Mouse (Mus musculus) left cerebral cortex, postnatal 4 days (tissue): ENCODE measurements around the gene Enah. TPM values are rescaled to one million over a fixed set of nuclear protein-coding genes. Genes with fewer than 3 reads are reported as not detected.
A peak's percentile ranks its signal among the peaks of the same experiment; 100 is the strongest.

Experiments used
- DNase-seq: peaks from one replicate; pipeline ENCODE4 v3.0.0-alpha.2; 2022
- intact Hi-C: fragments of 180-260 bp; cut with DNase I; formaldehyde crosslinking; loops from one replicate; pipeline ENCODE4 v1.15.1; 2025
- total RNA-seq, 2 experiments: library from RNA; stranded (reverse); gene quantifications; 2 replicates each; pipeline ENCODE4 v1.2.3; 2021

Enah gene
- total RNA-seq, 2 experiments from 2014 or later = 177 to 186 TPM

GRCm38 (mm10) chr1:181974897-181975296, 44.9 kb downstream of the Enah start:
- DNase-seq = no peak
- intact Hi-C loops = no loop called here

DNA sequence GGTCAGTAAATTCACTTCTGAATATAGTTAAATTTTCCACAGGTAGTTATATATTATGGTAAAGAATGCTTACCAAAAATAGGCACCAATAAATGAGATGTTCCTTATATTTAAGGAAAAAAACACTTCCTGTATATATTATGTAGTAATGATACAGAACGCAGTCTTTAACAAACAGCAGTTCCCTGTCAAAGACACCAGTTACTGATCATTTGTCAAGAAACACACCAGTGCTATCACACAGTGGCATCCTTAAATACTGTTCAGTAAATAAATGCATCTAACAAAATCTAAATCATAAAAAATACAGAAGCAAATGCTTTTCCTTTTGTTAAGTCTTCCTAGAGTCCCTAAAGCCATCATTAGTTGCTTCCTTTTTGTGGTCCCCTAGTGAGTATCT, 54.5 kb downstream of the Enah start:
- no peak for DNase-seq
- intact Hi-C loops = no loop called here

DNA sequence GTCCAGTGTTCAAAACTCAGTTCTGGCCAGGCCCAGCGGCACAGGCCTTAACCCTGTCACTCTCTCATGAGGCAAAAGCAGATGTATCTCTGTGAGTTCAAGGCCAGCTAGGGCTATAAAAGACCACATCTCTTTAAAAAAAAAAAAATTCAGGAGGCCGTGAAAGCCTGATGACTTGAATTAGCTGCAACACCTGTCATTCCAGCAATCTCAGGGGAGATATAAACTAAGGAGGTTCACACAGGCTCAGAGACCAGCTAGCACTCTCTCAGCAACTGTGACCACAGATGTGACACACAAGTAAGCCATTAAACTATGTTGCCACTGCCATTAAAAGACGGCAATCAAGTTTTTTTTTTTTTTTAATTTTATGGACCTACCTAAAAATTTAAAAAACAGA, 56.0 kb downstream of the Enah start:
- no peak for DNase-seq
- intact Hi-C loops = no loop called here

DNA sequence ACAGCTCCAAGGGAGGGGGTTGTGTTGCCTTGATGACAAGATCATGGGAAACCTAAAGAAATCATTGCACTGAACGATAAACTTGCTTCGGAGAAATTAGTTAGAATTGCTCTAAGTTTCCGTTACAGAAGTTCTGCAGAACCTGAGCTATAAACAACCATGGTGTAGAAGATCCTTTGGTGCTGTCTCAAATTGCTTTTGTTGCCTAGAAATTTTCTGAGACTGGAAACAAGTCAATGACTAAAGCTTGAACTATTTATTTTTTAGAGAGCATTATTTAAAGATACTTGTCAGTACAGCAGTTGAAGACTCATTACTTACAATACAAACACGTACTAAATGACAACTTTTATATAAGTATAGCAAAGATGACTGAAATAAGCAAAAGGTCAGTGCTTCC, 56.4 kb downstream of the Enah start:
- intact Hi-C loops = no loop called here
- no peak for DNase-seq

DNA sequence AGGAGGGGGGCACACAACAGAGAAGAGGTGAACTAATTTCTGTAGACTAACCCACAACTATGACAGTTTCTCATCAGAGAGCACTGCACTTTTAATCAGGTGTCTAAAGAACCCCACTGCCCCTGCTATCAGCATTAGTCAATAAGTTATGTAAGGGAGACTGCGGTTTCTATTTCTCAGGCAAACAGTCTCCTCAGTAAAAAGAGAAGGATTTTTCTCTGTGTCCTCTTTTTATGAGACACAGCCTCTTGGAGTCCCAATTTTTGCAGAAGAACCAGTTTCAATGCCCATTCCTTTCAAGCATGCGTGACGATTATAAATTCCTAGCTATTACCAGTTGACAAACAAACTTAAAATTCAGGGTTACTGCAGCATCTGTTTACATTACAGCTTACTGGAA, 59.4 kb downstream of the Enah start:
- DNase-seq = no peak
- intact Hi-C loops = no loop called here

GRCm38 (mm10) chr1:181958392-181958791, 61.4 kb downstream of the Enah start:
- intact Hi-C loops = no loop called here

DNA sequence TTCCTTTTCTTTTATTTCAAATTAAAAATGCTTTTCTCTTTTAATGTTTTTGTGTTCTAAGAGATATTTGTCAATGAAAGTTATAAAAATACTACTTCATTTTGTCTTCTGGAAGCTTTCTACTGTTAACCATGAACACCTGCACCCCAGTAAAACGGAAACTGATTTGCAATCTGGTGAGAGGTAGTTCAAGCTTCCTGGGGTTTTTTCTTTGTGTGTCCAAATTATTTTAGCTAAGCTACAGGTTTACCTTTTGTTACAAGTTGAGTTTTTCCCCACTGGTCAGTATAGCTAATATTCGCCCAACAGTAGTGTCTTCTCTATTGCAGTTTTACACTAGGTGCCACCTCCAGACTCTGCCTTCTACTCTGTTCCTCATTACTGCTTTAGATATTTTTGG, 62.1 kb downstream of the Enah start:
- intact Hi-C loops = no loop called here
- DNase-seq = no peak

More at GRCm38 (mm10) chr1:181958392-181958791, 61.4 kb downstream of the Enah start:
- DNase-seq = no peak

DNA sequence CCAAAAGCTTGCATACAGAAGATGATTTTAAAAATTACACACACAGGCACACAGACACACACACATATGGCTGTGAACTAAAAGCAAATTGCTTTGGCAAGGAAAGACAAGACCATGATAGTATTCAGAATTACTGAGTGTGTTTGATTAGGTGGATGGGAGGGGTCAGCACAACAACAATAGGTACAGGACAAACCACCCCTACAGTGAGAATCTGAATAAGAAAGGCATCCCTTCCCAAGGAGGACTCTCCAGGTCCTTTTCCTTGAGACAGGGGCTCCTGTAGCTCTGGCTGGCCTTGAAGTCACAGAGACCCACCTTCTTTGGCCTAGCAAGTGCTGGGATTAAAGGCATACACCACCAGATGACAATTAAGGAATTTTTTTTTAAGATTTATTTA, 66.2 kb downstream of the Enah start:
- DNase-seq = no peak
- intact Hi-C loops = no loop called here

- no peak for DNase-seq
- intact Hi-C loops = no loop called here
Observed at GRCm38 (mm10) chr1:181951266-181951665, 68.5 kb downstream of the Enah start.

DNA sequence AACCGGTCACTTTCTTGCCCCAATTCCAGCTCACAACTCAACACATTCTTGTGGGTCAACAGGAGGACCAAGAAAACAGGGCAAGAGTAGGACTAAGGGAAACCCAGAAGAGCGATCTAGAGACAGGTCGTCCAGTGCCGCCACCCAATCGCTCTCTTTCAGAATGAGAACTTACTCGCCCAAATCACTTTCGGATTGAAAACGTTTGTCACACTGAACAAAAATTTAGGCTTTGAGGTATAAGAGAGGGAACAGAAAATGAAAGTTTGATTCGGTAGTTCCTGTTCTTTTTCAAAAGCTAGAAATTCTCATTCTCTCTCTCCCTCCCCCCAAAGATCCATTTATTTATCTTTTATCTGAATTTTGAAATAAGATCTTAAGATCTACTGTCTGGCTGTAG, 69.1 kb downstream of the Enah start:
- intact Hi-C loops = no loop called here
- DNase-seq = no peak

- intact Hi-C loops = no loop called here
- no peak for DNase-seq
Observed at GRCm38 (mm10) chr1:181948191-181948590, 71.6 kb downstream of the Enah start.

DNA sequence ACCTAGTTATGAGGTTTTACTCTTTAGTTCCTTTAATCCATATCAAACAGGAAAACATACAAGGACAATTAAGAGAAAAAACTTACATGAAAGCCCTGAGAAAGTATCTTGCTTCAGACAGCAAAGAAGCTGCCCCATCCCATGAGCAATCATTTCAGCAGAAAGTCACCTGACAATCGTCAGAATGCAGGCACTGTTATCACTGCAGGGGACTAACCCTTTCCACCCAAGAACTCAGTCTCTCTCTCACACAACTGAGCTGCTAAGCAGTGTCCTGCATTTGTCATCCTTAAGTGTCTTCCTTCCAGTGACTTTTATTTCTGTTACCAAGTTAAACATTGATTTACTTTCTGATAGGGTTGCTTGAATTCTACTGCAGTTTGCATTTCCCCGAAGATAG, 82.7 kb downstream of the Enah start:
- DNase-seq = no peak
- intact Hi-C loops = no loop called here

DNA sequence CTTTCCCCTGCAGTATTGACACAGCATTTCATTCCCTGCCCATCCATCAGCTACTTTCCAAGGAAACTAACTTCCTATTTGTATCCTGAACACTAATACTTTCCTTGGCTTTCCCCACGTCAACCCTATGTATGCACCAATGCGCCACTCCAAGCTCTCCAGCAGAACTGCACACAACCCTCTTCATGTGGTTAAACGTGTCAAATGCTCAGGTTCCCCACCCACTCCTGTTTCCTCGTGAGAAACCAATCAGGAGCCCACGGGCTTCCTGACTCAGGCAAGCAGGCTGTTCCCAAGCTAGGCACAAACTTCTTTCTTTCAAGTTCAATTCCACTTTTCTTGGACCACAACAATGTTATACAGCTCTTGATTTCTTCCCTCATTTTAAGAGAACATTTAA, 91.4 kb downstream of the Enah start:
- DNase-seq = no peak
- intact Hi-C loops = loop anchor here (10.0 kb wide), 1 partner anchor 86 kb away; the partner anchor contains the start of gene Enah

DNA sequence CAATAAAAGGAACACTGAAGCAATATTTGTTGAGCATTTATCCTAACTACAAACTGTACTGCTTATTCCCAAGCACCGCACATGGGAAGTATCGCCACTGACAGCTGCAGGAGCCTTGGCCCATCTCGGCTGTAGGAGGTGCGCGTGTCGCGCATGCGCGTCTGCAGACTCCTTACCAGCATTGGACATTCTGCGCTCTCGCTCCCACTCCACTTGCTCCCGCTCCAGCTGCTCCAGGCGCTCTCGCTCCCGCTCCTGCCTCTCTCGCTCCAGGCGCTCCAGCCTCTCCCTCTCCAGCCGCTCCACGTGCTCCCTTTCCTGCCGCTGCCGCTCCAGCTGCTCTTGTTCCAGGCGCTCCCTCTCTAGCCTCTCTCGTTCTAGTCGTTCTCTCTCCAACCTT, 96.4 kb downstream of the Enah start:
- intact Hi-C loops = loop anchor here (10.0 kb wide), 1 partner anchor 91 kb away; the partner anchor contains the start of gene Enah
- peak; percentile 17 for DNase-seq

DNA sequence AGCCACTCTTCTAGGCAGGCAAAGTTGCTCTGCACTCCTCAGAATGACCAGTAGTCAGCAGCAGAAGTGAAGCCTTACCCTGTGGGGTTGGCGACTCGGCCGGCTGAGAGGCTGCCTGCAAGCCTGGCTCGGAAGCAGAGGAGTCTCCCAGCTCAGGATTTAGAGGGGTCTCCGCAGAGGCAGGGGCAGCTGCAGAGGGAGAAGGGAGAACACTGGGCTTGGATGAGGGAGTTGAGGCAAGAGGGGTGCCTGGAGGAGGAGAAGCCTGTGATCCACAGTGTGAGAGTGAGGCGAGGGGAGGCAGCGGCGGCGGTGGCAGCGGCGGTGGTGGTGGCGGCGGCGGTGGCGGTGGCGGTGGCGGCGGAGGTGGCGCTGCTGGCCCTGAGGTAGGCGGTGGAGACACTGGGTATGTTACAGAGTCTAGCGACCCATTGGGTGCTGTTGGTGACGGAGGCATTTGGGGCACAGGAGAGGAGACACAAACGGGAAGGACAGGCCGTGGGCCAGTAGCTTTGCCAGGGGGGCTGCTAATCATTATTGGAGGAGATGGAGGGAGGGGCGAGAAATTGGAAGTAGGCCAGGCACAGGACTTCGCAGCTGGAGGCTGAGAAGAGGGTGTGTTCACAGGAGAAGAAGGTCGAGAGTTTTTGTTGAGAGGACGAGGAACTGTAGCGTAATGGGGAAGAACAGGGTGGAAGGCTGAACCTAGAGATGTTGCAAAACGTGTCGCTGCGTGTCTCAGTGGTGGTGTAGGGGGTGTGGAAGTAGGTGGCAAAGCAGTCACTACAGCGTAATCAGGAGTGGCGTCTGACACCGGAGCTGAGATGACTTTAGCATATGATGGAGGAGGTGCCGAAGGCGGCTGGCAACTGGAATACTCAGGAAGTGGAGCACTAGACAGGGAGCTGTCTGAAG, 98.0 kb downstream of the Enah start:
- intact Hi-C loops = loop anchor here (10.0 kb wide), 1 partner anchor 93 kb away; the partner anchor contains the start of gene Enah

GRCm38 (mm10) chr1:181911841-181912240, 107.9 kb downstream of the Enah start:
- intact Hi-C loops = no loop called here
- DNase-seq = no peak

More for the DNA sequence above, 98.0 kb downstream of the Enah start:
- peak; percentile 10 for DNase-seq

DNA sequence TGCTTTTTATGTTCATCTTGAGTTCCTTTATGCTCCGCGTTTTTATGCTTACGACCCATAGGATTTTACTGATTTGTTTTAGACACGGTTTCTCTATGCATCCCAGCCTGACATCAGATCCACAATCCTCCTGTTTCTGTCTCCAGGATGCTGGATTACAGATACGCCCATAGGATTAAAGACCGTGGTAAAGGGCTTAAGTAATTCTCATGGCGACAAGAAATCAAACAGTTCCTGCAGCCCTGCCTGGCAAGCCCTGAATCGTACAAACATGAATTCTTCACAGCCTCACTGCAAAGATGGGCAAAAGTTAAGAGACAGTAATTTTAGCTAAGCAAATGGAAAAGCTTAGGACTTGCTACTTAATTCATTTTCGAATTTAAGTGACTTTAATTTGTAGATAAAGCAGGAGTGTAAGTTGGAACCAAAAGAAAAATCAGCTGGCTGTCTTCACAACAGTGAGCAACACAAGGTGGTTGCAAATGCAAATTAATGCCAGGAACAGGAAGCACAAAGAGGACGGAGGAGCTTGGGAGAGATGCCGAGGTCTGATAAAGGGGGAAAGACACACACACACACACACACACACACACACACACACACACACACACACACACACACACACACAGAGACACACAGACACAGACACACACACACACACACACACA, 118.0 kb downstream of the Enah start:
- intact Hi-C loops = no loop called here
- no peak for DNase-seq

DNA sequence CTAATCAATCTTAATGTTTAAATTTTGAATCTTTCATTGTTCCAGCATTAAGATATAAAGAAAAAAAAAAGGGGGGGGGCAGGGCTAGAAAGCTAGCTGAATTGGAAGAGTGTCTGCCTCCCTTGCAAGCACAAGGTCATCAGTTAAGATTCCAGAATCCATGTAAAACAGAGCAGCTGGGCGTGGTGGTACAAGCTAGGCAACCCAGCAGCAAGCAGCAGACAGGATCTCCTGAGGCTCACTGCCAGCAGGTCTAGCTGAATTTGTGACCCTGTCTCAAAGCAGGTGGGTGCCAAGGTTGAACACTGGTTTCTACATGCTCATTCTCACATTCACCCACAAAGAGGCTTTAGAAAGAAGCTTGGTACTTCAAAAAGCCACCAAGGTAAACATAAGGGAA, 118.9 kb downstream of the Enah start:
- DNase-seq = no peak
- intact Hi-C loops = no loop called here

DNA sequence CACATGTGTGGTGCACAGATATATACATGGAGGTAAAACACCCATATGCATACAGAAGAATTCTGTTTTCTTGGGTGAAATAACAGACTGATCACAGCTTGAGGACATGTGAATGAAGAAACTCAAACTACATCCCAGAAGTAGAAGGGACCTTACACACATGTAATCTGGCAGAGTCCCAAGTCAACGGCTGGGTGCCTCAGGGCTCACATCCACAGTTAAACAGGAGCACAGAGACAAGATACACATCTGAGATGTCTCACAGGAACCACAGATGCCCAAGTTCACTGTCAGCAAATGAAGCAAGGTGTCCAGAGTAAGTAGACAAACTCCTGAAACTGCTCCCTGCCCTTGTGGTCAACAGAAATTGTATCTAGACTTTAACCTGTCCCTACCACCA, 120.8 kb downstream of the Enah start:
- DNase-seq = no peak
- intact Hi-C loops = loop anchor here (10.0 kb wide), 1 partner anchor 116 kb away; the partner anchor contains the start of gene Enah

DNA sequence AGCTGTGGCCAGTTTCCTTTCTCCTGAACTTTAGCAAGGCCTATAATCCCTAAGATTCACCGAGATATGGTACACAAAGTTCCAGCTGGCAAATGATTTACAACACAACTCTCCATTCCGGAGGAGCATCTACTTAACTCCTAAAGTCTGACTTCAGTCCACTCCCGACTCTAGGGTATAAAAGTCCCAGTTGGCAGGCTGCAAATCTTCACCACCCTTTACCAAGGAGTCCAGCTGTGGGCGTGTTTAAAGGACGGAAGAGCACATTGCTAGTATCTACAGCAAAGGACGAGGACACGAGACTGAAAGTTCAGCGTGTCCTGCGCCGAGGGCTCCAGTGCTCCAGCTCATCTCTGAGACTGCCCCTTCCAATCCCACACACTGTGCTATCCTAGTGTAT, 122.8 kb downstream of the Enah start:
- intact Hi-C loops = loop anchor here (10.0 kb wide), 1 partner anchor 118 kb away; the partner anchor contains the start of gene Enah
- DNase-seq = no peak

GRCm38 (mm10) chr1:181893721-181894120, 126.1 kb downstream of the Enah start:
- DNase-seq = no peak
- intact Hi-C loops = loop anchor here (10.0 kb wide), 1 partner anchor 121 kb away; the partner anchor contains the start of gene Enah

GRCm38 (mm10) chr1:181889670-181890069, 130.1 kb downstream of the Enah start:
- no peak for DNase-seq
- intact Hi-C loops = loop anchor here (2.0 to 10.0 kb wide), 2 partner anchors 125 to 225 kb away; partner anchors contain the start of gene Enah
